Mouse (Mus musculus) ES-CJ7 (cell line): ENCODE results near the gene Slc3a2.
"Not testable (repeated sequence)": the region's sequence is repeated elsewhere in the genome, so short reads cannot be mapped to it uniquely, and the experiment has no call there.

Experiments used
- DNase-seq: peaks from one replicate; pipeline ENCODE4 v3.0.0; 2011; ENCODE audit warnings: low read depth, low spot score

Gene Slc3a2

GRCm38 (mm10) chr19:8727495-8728114, 4.4 kb upstream of the Slc3a2 start:
- DNase-seq, result peak; percentile 61

GRCm38 (mm10) chr19:8726609-8727390, 3.6 kb upstream of the Slc3a2 start:
- DNase-seq, result no peak

- no peak for DNase-seq
Measured at GRCm38 (mm10) chr19:8725081-8725613, 2.0 kb upstream of the Slc3a2 start.

- no peak for DNase-seq
Measured at GRCm38 (mm10) chr19:8724392-8724791, 1.2 kb upstream of the Slc3a2 start.

- no peak for DNase-seq
Measured at GRCm38 (mm10) chr19:8723574-8724346, 591 bp upstream of the Slc3a2 start.

GRCm38 (mm10) chr19:8722559-8722906, 636 bp downstream of the Slc3a2 start:
- no peak for DNase-seq

GRCm38 (mm10) chr19:8722021-8722420, 1.1 kb downstream of the Slc3a2 start:
- DNase-seq, result no peak

- DNase-seq, result no peak
Measured at GRCm38 (mm10) chr19:8721378-8721777, 1.8 kb downstream of the Slc3a2 start.

- DNase-seq, result not testable (repeated sequence)
Measured at GRCm38 (mm10) chr19:8719037-8719436, 4.1 kb downstream of the Slc3a2 start.

- peak; percentile 78 for DNase-seq
Measured at GRCm38 (mm10) chr19:8718357-8718756, 4.8 kb downstream of the Slc3a2 start.

- DNase-seq, result peak; percentile 70
Measured at GRCm38 (mm10) chr19:8716767-8717475, 6.2 kb downstream of the Slc3a2 start.

- peak; percentile 96 for DNase-seq
Measured at GRCm38 (mm10) chr19:8715868-8716766, 7.1 kb downstream of the Slc3a2 start.

- peak; percentile 61 for DNase-seq
Measured at GRCm38 (mm10) chr19:8714653-8715481, 8.3 kb downstream of the Slc3a2 start.

- no peak for DNase-seq
Measured at GRCm38 (mm10) chr19:8713997-8714652, 9.0 kb downstream of the Slc3a2 start.

- peak; percentile 93 for DNase-seq
Measured at GRCm38 (mm10) chr19:8713306-8713996, 9.7 kb downstream of the Slc3a2 start.

GRCm38 (mm10) chr19:8712870-8713305, 10.3 kb downstream of the Slc3a2 start:
- DNase-seq, result peak; percentile 98

- no peak for DNase-seq
Measured at GRCm38 (mm10) chr19:8711949-8712869, 11.0 kb downstream of the Slc3a2 start.
